Mouse (Mus musculus) cerebellum, adult 11 months (tissue): Measurements from ENCODE around the gene Grid2.

Source experiments
- DNase-seq: peaks from one replicate; pipeline ENCODE4 v3.0.0; 2022

The Grid2 gene

GRCm38 (mm10) chr6:64617417-64618135 is 1361.9 kb downstream of the Grid2 start:
- DNase-seq: no peak

GRCm38 (mm10) chr6:64623404-64623803 is 1367.7 kb downstream of the Grid2 start:
- DNase-seq: no peak

- DNase-seq: no peak
These were observed 1392.0 kb downstream of the Grid2 start for GRCm38 (mm10) chr6:64647661-64648060.

- DNase-seq: no peak
These were observed 1392.5 kb downstream of the Grid2 start for GRCm38 (mm10) chr6:64648196-64648595.

GRCm38 (mm10) chr6:64649296-64650226 is 1393.9 kb downstream of the Grid2 start:
- DNase-seq: peak; percentile 34

GRCm38 (mm10) chr6:64650765-64651164 is 1395.1 kb downstream of the Grid2 start:
- DNase-seq: no peak

GRCm38 (mm10) chr6:64671010-64671409 is 1415.3 kb downstream of the Grid2 start:
- no peak for DNase-seq

GRCm38 (mm10) chr6:64678815-64679214 is 1423.1 kb downstream of the Grid2 start:
- DNase-seq: no peak

GRCm38 (mm10) chr6:64683974-64684373 is 1428.3 kb downstream of the Grid2 start:
- peak; percentile 4 for DNase-seq

GRCm38 (mm10) chr6:64684973-64685372 is 1429.3 kb downstream of the Grid2 start:
- no peak for DNase-seq

- DNase-seq: no peak
These were observed 1432.7 kb downstream of the Grid2 start for GRCm38 (mm10) chr6:64688181-64688944.

- DNase-seq: no peak
These were observed 1439.0 kb downstream of the Grid2 start for GRCm38 (mm10) chr6:64694688-64695087.

- no peak for DNase-seq
These were observed 1448.0 kb downstream of the Grid2 start for GRCm38 (mm10) chr6:64703659-64704058.

- DNase-seq: no peak
These were observed 1472.2 kb downstream of the Grid2 start for GRCm38 (mm10) chr6:64727751-64728403.

- DNase-seq: no peak
These were observed 1473.0 kb downstream of the Grid2 start, which contains the start of gene Atoh1 for GRCm38 (mm10) chr6:64728499-64729198. TSS of gene Atoh1 (plus strand) at chr6:64729125.

GRCm38 (mm10) chr6:64729231-64730011 is 1473.7 kb downstream of the Grid2 start:
- peak; percentile 1 for DNase-seq

GRCm38 (mm10) chr6:64730030-64730429 is 1474.4 kb downstream of the Grid2 start:
- no peak for DNase-seq

GRCm38 (mm10) chr6:64730506-64731020 is 1474.9 kb downstream of the Grid2 start:
- DNase-seq: no peak

- DNase-seq: no peak
These were observed 1475.5 kb downstream of the Grid2 start for GRCm38 (mm10) chr6:64731126-64731525.

- no peak for DNase-seq
These were observed 1476.1 kb downstream of the Grid2 start for GRCm38 (mm10) chr6:64731621-64732320.
